Mouse (Mus musculus): ENCODE data around the gene Napa.

GRCm38 (mm10) chr7:16128344-16128743 is 30.1 kb downstream of the Napa start:
- no peak for TF ChIP-seq MYOG (IDR thresholded peaks at IDR 0.05; ENCODE audit: control insufficient read depth, extremely low read depth, insufficient read length)
- TF ChIP-seq MAX (IDR thresholded peaks at IDR 0.05), result no peak
- TF ChIP-seq CTCF (IDR thresholded peaks at IDR 0.05; ENCODE audit: control insufficient read depth, insufficient read depth, insufficient read length), result no peak

All from C2C12 (cell line).